Mouse (Mus musculus) forebrain, embryonic 16.5 days (tissue): ENCODE measurements around the gene Mycbpap. TPM values are rescaled to one million over a fixed set of nuclear protein-coding genes. Genes with fewer than 3 reads are reported as not detected.

Source experiments
- ATAC-seq: fragments of 200-750 bp; cut with Nextera tagmentation; 2 replicates; pipeline ENCODE4 v1.8.0; 2017; ENCODE audit warnings: mild to moderate bottlenecking, moderate library complexity
- H3K27ac ChIP-seq: fragments of 300-500 bp; sonication (generic); 2 replicates; pipeline ENCODE4 v1.5.1; 2014; ENCODE audit warnings: low read length, control low read depth
- H3K27me3 ChIP-seq: fragments of 300-500 bp; sonication (generic); replicated peaks from 2 replicates; pipeline ENCODE4 v1.6.1; 2014; ENCODE audit warnings: low read length; ENCODE audit not compliant: control insufficient read depth, insufficient read depth
- H3K36me3 ChIP-seq: fragments of 300-500 bp; sonication (generic); 2 replicates; pipeline ENCODE4 v1.6.1; 2014; ENCODE audit not compliant: control insufficient read depth, insufficient read depth
- H3K4me1 ChIP-seq: fragments of 300-500 bp; sonication (generic); replicated peaks from 2 replicates; pipeline ENCODE4 v1.6.1; 2014; ENCODE audit warnings: low read length; ENCODE audit not compliant: control insufficient read depth, insufficient read depth
- H3K4me2 ChIP-seq: fragments of 300-500 bp; sonication (generic); 2 replicates; pipeline ENCODE4 v1.6.1; 2014; ENCODE audit warnings: mild to moderate bottlenecking, low read length, control low read depth
- H3K4me3 ChIP-seq: fragments of 300-500 bp; sonication (generic); replicated peaks from 2 replicates; pipeline ENCODE4 v1.5.1; 2014; ENCODE audit warnings: mild to moderate bottlenecking, low read length, control low read depth
- H3K9ac ChIP-seq: fragments of 300-500 bp; sonication (generic); replicated peaks from 2 replicates; pipeline ENCODE4 v1.6.1; 2014; ENCODE audit warnings: low read depth, low read length, control low read depth
- H3K9me3 ChIP-seq: fragments of 300-500 bp; sonication (generic); 2 replicates; pipeline ENCODE4 v1.6.1; 2016; ENCODE audit warnings: low read length; ENCODE audit not compliant: control insufficient read depth
- WGBS: fragments of 180-500 bp; shearing (Covaris S2); extraction: QIAGEN DNeasy Blood & Tissue Kit; methylation state at CpG from one replicate; pipeline ENCODE4 v1.1.7; 2014; 5-methylcytosine and 5-hydroxymethylcytosine counted together
- polyA plus RNA-seq: library from polyadenylated mRNA; unstranded; fragments of >200 nt; fragmentation: Nextera tagmentation; extraction: Ambion mirVana; gene quantifications from 2 replicates; pipeline ENCODE4 v1.2.1, GENCODE M21; 2015

Gene Mycbpap
- polyA plus RNA-seq, 1 experiment from 2014 or later, result 2.6 TPM

DNA sequence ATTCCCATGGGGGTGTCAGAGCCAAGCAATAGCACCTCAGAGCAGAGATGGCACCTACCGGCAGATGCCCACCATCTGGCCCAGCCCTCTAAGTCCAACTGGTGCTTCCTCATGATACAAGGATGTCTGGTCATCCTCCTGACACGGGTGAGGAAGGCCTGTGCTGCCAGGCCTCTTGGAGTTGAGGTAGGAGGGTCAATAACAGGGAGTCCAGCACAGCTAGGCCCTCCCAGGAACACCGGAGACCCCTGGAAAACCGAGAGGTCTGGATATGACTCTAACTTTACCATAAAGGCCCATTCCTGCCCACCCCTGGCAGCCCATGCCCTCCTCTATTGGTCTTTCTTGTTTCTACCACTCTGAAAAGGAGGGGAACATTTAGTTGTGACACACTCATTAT is 20.9 kb upstream of the Mycbpap start:
- Histone ChIP-seq H3K36me3 (0 out of 2 replicates have a peak, but pooled peaks cover 3% of the 10 kb centered on the region), H3K27ac (no peak overlapping the region), H3K4me1 (peaks cover 5% of the 10 kb centered on the region), H3K9ac (no peak overlapping the region), H3K4me3 (no peak overlapping the region), H3K4me2 (no peak overlapping the region), H3K27me3 (no peaks in the 10 kb centered on the region), H3K9me3 (no peaks in the 10 kb centered on the region)
- no peak for ATAC-seq
- WGBS, result 81% methylated on average over 4 of the region's 4 CpGs

DNA sequence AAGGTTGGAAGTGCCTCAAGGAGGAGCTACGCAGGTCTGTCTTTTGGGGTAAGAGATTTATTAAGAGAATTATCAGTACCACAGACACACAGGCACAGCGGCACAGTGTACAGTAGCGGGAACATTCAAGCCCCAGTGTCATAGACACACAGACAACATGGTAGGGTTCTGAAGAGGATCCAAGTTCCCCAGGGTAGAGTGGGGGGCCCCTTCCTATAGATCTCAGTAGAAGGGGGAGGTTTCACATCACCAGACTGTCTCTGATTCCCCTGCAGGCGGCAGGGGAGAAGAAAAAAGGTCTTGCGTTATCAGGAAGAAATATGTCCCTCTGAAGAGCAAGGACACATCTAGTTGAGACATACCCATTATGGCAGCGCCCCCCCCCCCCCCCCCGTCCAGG is 18.2 kb upstream of the Mycbpap start:
- Histone ChIP-seq H3K4me1 (peaks cover 5% of the 10 kb centered on the region), H3K9ac (no peak overlapping the region), H3K27me3 (no peaks in the 10 kb centered on the region), H3K4me2 (no peak overlapping the region), H3K36me3 (0 out of 2 replicates have a peak, but pooled peaks cover 3% of the 10 kb centered on the region), H3K27ac (no peak overlapping the region), H3K9me3 (no peaks in the 10 kb centered on the region), H3K4me3 (no peak overlapping the region)
- ATAC-seq, result no peak
- 81% methylated on average over 7 of the region's 7 CpGs for WGBS

DNA sequence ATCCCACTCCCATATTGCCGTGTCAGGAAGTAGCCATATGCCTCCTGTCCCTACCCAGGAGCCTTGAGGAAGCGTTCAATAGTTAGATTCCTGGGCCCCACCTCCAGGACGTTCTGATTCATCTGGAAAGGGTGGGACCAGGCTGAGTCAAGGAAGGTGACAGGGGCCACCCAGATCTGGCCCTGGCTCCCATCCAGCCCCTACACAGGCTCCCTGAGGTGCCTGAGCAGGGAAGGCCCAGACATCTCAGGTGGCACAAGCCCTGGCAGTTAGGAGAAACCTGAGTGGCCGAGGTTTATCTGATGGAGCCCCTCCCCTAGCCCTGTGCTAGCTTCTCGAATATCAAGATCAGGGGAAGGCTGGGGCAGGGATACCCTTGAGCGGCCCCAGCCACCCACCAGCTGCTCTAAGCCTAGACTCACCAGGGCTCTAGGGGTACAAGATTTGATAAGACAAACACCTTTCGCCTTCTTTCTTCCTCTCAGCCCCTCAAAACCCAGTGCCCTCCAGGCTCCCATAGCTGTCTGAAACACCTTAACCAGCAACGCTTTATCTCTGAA is 17.3 kb upstream of the Mycbpap start:
- no peak for ATAC-seq

DNA sequence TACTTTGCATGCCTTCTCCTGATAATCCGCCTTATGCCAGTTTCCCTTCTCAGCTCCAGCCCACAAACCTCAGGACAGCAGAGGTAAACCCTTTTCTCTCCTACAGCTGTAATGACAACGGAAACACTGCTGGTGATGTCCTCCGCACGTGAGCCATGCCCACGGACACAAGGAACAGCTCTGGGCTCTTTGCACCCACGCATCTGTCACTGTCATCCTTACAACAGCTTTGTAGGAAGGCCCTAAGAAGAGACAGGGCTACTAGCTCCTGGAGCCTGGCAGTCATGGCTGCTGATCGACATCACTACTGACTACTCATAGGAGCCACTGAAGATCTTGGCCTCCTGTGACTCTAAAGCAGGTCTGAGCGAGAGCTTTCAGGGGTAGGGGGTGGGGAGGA is 11.6 kb upstream of the Mycbpap start:
- Histone ChIP-seq H3K9ac (no peak overlapping the region), H3K27ac (no peak overlapping the region), H3K9me3 (no peaks in the 10 kb centered on the region), H3K4me1 (no peaks in the 10 kb centered on the region), H3K36me3 (no peaks in the 10 kb centered on the region), H3K4me3 (no peak overlapping the region), H3K4me2 (no peak overlapping the region), H3K27me3 (no peaks in the 10 kb centered on the region)
- ATAC-seq, result no peak
- WGBS, result 90% methylated on average over 8 of the region's 8 CpGs

More for the DNA sequence above, 17.3 kb upstream of the Mycbpap start:
- Histone ChIP-seq H3K4me2 (no peak overlapping the region), H3K9me3 (no peaks in the 10 kb centered on the region), H3K4me1 (no peaks in the 10 kb centered on the region), H3K27me3 (no peaks in the 10 kb centered on the region), H3K4me3 (no peak overlapping the region), H3K27ac (no peak overlapping the region), H3K9ac (no peak overlapping the region), H3K36me3 (0 out of 2 replicates have a peak, but pooled peaks cover 3% of the 10 kb centered on the region)
- WGBS, result 73% methylated on average over 8 of the region's 8 CpGs

DNA sequence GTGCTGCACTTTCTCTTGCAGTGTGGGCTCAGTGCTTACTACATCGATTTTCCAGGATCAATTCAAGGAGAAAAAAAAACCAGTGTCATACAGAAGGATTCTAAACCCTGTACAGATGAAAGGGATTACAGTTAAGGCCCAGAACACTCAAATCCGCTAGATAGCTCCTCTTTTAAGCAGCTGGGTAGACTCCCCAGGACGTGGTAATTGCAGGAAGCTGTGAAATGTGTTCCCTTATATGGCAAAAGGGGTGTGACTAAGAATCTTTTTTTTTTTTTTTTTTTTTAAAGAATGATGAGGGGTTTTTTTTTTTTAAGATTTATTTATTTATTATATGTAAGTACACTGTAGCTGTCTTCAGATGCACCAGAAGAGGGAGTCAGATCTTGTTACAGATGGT is 7.3 kb upstream of the Mycbpap start:
- H3K4me3 ChIP-seq, result no peak overlapping the region
- H3K4me1 ChIP-seq, result no peaks in the 10 kb centered on the region
- ATAC-seq, result no peak
- 32% methylated on average over 3 of the region's 3 CpGs for WGBS
- no peaks in the 10 kb centered on the region for H3K27me3 ChIP-seq
- H3K36me3 ChIP-seq, result no peaks in the 10 kb centered on the region
- no peaks in the 10 kb centered on the region for H3K9me3 ChIP-seq
- H3K9ac ChIP-seq, result no peak overlapping the region
- no peak overlapping the region for H3K4me2 ChIP-seq
- H3K27ac ChIP-seq, result no peak overlapping the region

DNA sequence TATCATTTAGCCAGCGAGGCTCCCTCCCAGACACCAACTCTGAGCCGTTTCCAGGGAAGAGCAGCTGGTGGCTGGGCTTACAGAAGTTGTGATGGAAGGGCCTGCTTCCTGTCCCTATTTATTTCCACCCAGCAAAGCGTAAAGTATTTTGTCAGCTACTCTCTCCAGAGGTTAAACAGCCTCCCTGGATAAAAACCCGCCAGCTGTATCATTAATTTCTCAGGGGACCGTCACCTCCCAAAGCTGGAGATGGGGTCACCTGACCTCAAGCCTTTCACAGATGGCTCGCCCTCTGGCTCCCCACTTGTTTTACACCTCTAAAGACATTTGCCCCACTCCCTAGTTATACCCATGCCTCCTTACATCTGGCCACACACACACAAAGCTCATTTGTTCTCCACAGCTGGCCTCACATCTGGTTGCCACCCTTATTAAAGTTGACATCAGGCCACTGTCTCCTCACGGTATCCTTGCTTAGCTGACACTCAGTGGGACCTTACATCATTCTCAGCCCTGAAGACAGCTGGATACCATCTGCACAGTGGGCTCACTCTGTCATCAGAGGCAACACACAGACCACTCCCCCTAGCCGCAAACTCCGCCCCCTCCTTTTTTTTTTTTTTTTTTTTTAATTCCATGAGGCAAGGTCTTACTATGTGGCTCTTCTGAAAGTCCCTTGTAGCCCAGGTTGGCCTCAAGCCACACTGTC is 4.8 kb upstream of the Mycbpap start:
- Histone ChIP-seq H3K4me1 (peaks cover 4% of the 10 kb centered on the region; the same call in 1 of the 2 replicates), H3K9me3 (no peaks in the 10 kb centered on the region), H3K27ac (no peak overlapping the region), H3K4me2 (no peak overlapping the region), H3K9ac (no peak overlapping the region), H3K27me3 (no peaks in the 10 kb centered on the region), H3K36me3 (no peaks in the 10 kb centered on the region), H3K4me3 (no peak overlapping the region)
- ATAC-seq, result no peak
- WGBS, result 58% methylated on average over 9 of the region's 9 CpGs

DNA sequence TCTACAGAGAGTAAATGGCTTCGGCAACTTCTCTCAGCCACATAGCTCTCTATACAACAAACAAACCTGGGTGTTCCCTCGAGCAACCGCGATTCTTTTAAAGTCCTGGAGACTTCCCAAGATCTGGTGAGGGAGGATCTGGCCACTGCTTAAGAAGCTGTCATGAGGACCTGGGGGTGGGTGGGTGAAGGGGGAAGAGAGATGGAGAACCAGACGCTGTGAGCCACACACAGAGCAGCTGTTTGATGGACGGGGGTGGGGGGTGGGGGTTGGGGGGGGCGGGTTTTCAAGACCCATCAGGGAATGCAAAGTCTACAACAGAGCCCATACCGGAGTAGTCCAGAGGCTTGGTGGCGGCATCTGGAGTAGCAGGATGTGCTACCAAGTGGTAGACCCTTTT is 8.1 kb downstream of the Mycbpap start:
- ATAC-seq, result no peak
- no peaks in the 10 kb centered on the region for H3K36me3 ChIP-seq
- no peaks in the 10 kb centered on the region for H3K27me3 ChIP-seq
- H3K9me3 ChIP-seq, result no peaks in the 10 kb centered on the region
- H3K4me2 ChIP-seq, result no peak overlapping the region
- no peak overlapping the region for H3K4me3 ChIP-seq
- WGBS, result 69% methylated on average over 9 of the region's 9 CpGs
- H3K4me1 ChIP-seq, result no peaks in the 10 kb centered on the region
- H3K9ac ChIP-seq, result no peak overlapping the region
- no peak overlapping the region for H3K27ac ChIP-seq

DNA sequence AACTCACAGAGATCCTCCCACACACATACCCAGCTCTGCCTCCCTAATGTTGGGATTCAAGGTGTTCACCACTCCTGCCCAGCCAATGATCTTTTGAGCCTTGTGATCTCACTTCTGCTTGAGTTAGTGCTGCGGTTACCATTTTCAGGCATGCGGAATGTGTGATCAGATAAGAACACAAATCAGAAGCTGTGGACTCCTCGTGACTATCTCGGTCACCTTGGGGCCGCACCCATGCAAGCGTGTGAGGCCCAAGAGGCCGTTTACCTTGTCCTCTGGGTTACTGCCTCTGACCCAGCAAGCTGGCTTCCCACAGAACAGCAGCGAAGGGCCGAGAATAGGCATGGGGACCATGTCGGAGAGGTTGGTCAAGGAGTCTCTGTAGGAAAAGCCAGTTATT is 12.6 kb downstream of the Mycbpap start:
- ATAC-seq, result no peak
- Histone ChIP-seq H3K36me3 (no peaks in the 10 kb centered on the region), H3K27me3 (no peaks in the 10 kb centered on the region), H3K4me2 (no peak overlapping the region), H3K9me3 (no peaks in the 10 kb centered on the region), H3K9ac (no peak overlapping the region), H3K4me3 (no peak overlapping the region), H3K27ac (no peak overlapping the region), H3K4me1 (no peaks in the 10 kb centered on the region)
- 92% methylated on average over 10 of the region's 10 CpGs for WGBS

DNA sequence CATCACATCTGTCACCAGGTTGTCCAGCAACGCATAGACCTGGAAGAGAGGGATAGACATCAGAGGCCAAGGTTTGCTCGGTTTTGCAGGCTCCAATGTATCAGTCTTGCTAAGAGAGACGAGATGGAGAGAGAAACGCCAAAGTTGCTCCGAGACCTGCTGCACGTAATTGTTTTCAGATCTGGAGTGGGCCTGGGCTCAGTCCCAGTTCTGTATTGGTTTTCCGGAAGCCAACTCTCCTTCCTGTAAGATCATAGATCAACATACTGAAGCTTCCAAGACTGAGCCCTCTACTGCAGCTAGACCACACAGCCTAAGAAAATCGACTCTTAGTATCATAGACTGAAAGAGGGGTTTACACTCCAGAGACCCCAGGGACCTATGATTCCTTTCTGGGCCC is 20.1 kb downstream of the Mycbpap start:
- Histone ChIP-seq H3K27me3 (no peaks in the 10 kb centered on the region; the same call in 1 of the 2 replicates), H3K27ac (no peak overlapping the region)

More for the DNA sequence above, 20.1 kb downstream of the Mycbpap start:
- Histone ChIP-seq H3K4me2 (no peak overlapping the region), H3K4me1 (peaks cover 22% of the 10 kb centered on the region), H3K4me3 (no peak overlapping the region), H3K9me3 (no peaks in the 10 kb centered on the region), H3K9ac (no peak overlapping the region), H3K36me3 (no peaks in the 10 kb centered on the region)
- 90% methylated on average over 8 of the region's 8 CpGs for WGBS
- no peak for ATAC-seq
